Mouse (Mus musculus): Measurements from ENCODE around the gene Man1a. TPM values are rescaled to one million over a fixed set of nuclear protein-coding genes. Genes with fewer than 3 reads are reported as not detected.

Man1a gene
- total and polyA plus RNA-seq, 3 experiments, result 5.8 to 7.3 TPM; not detected in 1

- no peaks in the 10 kb centered on the region for H3K27me3 ChIP-seq (ENCODE audit: control insufficient read depth in 1 of 2, insufficient read depth in 2 of 2, low read length in 2 of 2)
- no peak overlapping the region for H3K27ac ChIP-seq (ENCODE audit: control insufficient read depth, low read depth, low read length)
- DNase-seq (ENCODE audit: low read depth, low spot score), result no peak
- H3K36me3 ChIP-seq (ENCODE audit: control insufficient read depth in 1 of 2, insufficient read depth in 2 of 2, low read length in 2 of 2), result no peaks in the 10 kb centered on the region
- no peak overlapping the region for H3K9ac ChIP-seq (ENCODE audit: control insufficient read depth, low read depth, low read length, poor library complexity, severe bottlenecking)
- no peak for TF ChIP-seq CTCF (IDR thresholded peaks at IDR 0.05 in 2 of 3, conservative IDR thresholded peaks at IDR 0.05 in 1 of 3; ENCODE audit: control insufficient read depth in 1 of 3, insufficient read depth in 1 of 3, low read depth in 2 of 3, low read length in 3 of 3, poor library complexity in 1 of 3, severe bottlenecking in 1 of 3)
- TF ChIP-seq GABPA (IDR thresholded peaks at IDR 0.05; ENCODE audit: low read depth, low read length), result no peak
- TF ChIP-seq POLR2AphosphoS5 (IDR thresholded peaks at IDR 0.05; ENCODE audit: borderline replicate concordance, low read depth, low read length), result no peak
- TF ChIP-seq ELF1 (IDR thresholded peaks at IDR 0.05; ENCODE audit: low read depth, low read length), result no peak
- no peak for TF ChIP-seq ZNF384 (IDR thresholded peaks at IDR 0.05; ENCODE audit: low read depth, low read length)
- no peak for TF ChIP-seq GATA1 (IDR thresholded peaks at IDR 0.05; ENCODE audit: low read depth, low read length)
- no peak for TF ChIP-seq ZMIZ1 (IDR thresholded peaks at IDR 0.05; ENCODE audit: low read depth, low read length)
- TF ChIP-seq USF1 (IDR thresholded peaks at IDR 0.05; ENCODE audit: low read depth, low read length), result no peak
- no peak for TF ChIP-seq RAD21 (IDR thresholded peaks at IDR 0.05; ENCODE audit: low read depth, low read length)
- no peak for TF ChIP-seq SMC3 (IDR thresholded peaks at IDR 0.05; ENCODE audit: low read depth, low read length)
- no peak for TF ChIP-seq CHD1 (IDR thresholded peaks at IDR 0.05; ENCODE audit: low read depth, low read length)
- no peak for TF ChIP-seq POLR2A (IDR thresholded peaks at IDR 0.05; ENCODE audit: control insufficient read depth in 1 of 2, insufficient read depth in 1 of 2, low read depth in 1 of 2, low read length in 2 of 2, poor library complexity in 1 of 2)
- no peak for TF ChIP-seq TBP (IDR thresholded peaks at IDR 0.05; ENCODE audit: low read depth, low read length)
- no peak for TF ChIP-seq NELFE (IDR thresholded peaks at IDR 0.05; ENCODE audit: low read depth, low read length)
- TF ChIP-seq TAL1 (IDR thresholded peaks at IDR 0.05; ENCODE audit: low read length), result no peak
- no peak for TF ChIP-seq POLR2AphosphoS2 (IDR thresholded peaks at IDR 0.05; ENCODE audit: low read length)
- TF ChIP-seq MXI1 (IDR thresholded peaks at IDR 0.05; ENCODE audit: low read depth, low read length), result no peak
- no peak for TF ChIP-seq MAFK (IDR thresholded peaks at IDR 0.05; ENCODE audit: borderline replicate concordance, low read depth, low read length)
- TF ChIP-seq HCFC1 (IDR thresholded peaks at IDR 0.05; ENCODE audit: low read depth, low read length), result no peak
- TF ChIP-seq E2F4 (IDR thresholded peaks at IDR 0.05; ENCODE audit: borderline replicate concordance, low read depth, low read length), result no peak
- H3K4me3 ChIP-seq (ENCODE audit: control insufficient read depth in 1 of 2, insufficient read depth in 1 of 2, low read depth in 2 of 2, low read length in 2 of 2), result no peak overlapping the region
- H3K79me2 ChIP-seq (ENCODE audit: control insufficient read depth, insufficient read depth, low read length, poor library complexity), result no peaks in the 10 kb centered on the region
- H3K4me1 ChIP-seq (ENCODE audit: control insufficient read depth in 1 of 2, insufficient read depth in 2 of 2, low read length in 2 of 2), result no peaks in the 10 kb centered on the region
- no peaks in the 10 kb centered on the region for H3K9me3 ChIP-seq (replicated peaks; ENCODE audit: insufficient read depth, low read length)
These were observed 138.2 kb downstream of the Man1a start for GRCm38 (mm10) chr10:53938199-53938598.

- no peaks in the 10 kb centered on the region for H3K36me3 ChIP-seq (ENCODE audit: control insufficient read depth in 1 of 2, insufficient read depth in 2 of 2, low read length in 2 of 2)
- no peaks in the 10 kb centered on the region for H3K9me3 ChIP-seq (replicated peaks; ENCODE audit: insufficient read depth, low read length)
- no peak for DNase-seq (ENCODE audit: low read depth, low spot score)
These were observed 140.3 kb downstream of the Man1a start for GRCm38 (mm10) chr10:53936078-53936477.

More at GRCm38 (mm10) chr10:53936078-53936477, 140.3 kb downstream of the Man1a start:
- H3K79me2 ChIP-seq (ENCODE audit: control insufficient read depth, insufficient read depth, low read length, poor library complexity), result no peaks in the 10 kb centered on the region
- no peak for TF ChIP-seq EP300 (IDR thresholded peaks at IDR 0.05; ENCODE audit: low read depth in 1 of 2, low read length in 2 of 2)
- no peaks in the 10 kb centered on the region for H3K27me3 ChIP-seq (ENCODE audit: control insufficient read depth in 1 of 2, insufficient read depth in 2 of 2, low read length in 2 of 2)
- H3K4me3 ChIP-seq (ENCODE audit: control insufficient read depth in 1 of 2, insufficient read depth in 1 of 2, low read depth in 2 of 2, low read length in 2 of 2), result no peak overlapping the region
- no peaks in the 10 kb centered on the region for H3K4me1 ChIP-seq (ENCODE audit: control insufficient read depth in 1 of 2, insufficient read depth in 2 of 2, low read length in 2 of 2)
- no peak overlapping the region for H3K9ac ChIP-seq (ENCODE audit: control insufficient read depth, low read depth, low read length, poor library complexity, severe bottlenecking)
- H3K27ac ChIP-seq (ENCODE audit: control insufficient read depth, low read depth, low read length), result no peak overlapping the region

Data from MEL (cell line).